Mouse (Mus musculus) E14TG2a.4 (cell line): ENCODE results near the gene Wwox.
A peak's percentile ranks its signal among the peaks of the same experiment; 100 is the strongest.

ENCODE experiments used
- H3K27me3 ChIP-seq: 2 replicates; pipeline ENCODE4 v1.6.1; 2014; ENCODE audit warnings: low read length, control low read depth; ENCODE audit not compliant: insufficient read depth
- H3K36me3 ChIP-seq: 2 replicates; pipeline ENCODE4 v1.6.1; 2014; ENCODE audit warnings: low read length, control low read depth; ENCODE audit not compliant: insufficient read depth
- H3K4me1 ChIP-seq: replicated peaks from 2 replicates; pipeline ENCODE4 v1.6.1; 2014; ENCODE audit warnings: low read depth, low read length, control low read depth
- H3K4me3 ChIP-seq: replicated peaks from 2 replicates; pipeline ENCODE4 v1.5.1; 2014; ENCODE audit warnings: mild to moderate bottlenecking, low read length
- H3K9me3 ChIP-seq: 2 replicates; pipeline ENCODE4 v1.6.1; 2014; ENCODE audit warnings: low read length, control low read depth
- CTCF ChIP-seq: conservative IDR thresholded peaks from 2 replicates; pipeline ENCODE4 v1.5.1; 2014; ENCODE audit warnings: low read length
- NANOG ChIP-seq: IDR thresholded peaks from 2 replicates; pipeline ENCODE4 v1.6.1; 2014; ENCODE audit warnings: borderline replicate concordance, low read length, mixed read lengths
- POU5F1 ChIP-seq: IDR thresholded peaks from 2 replicates; pipeline ENCODE4 v1.6.1; 2014; ENCODE audit warnings: low read length, borderline replicate concordance

The Wwox gene

DNA sequence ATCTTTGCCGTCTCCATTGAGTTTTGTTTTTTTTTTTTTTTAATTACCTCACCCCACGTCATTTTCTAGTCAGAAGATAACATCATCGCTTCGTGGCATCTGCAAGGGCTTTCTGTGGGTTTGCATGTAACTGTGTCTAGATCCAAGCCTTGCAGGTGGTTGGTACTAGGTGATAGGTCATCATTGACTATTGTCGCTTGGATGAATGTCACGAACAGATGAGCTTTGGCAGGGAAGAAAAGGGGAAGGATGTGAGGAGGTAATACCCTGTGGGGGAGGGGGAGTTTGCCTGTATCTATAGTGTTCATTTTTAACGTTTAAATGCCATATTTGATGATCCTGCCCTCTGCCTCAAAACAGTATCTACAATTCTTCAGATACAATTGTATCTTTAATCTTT is 223.6 kb downstream of the Wwox start:
- Histone ChIP-seq H3K4me3 (no peak overlapping the region), H3K27me3 (no peaks in the 10 kb centered on the region; the same call in 1 of the 2 replicates), H3K4me1 (no peaks in the 10 kb centered on the region), H3K9me3 (no peaks in the 10 kb centered on the region), H3K36me3 (no peaks in the 10 kb centered on the region)
- TF ChIP-seq POU5F1, result no peak
- TF ChIP-seq NANOG, result no peak
- no peak for TF ChIP-seq CTCF

DNA sequence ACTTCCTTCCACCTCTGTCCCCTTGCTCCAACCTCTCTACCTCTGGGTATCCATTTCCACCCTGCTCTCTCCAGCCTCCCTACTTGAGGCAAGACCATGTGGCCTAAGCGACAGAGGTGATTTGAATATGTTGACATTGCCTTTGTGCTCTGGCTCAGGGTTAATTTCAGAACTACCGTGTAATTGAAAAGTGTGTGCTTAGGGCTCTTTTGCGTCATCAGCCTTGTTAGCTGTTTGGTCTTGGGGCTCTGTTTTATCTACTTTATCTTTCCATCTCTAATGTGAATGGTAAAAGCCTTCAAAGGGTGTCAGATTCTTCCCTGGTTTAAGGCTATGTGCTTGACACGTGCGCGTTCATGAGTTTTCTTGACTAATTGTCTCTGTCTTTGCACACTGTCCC is 226.1 kb downstream of the Wwox start:
- no peak overlapping the region for H3K4me3 ChIP-seq
- no peak for TF ChIP-seq POU5F1
- TF ChIP-seq CTCF, result no peak
- H3K27me3 ChIP-seq, result no peaks in the 10 kb centered on the region; the same call in 1 of the 2 replicates
- H3K36me3 ChIP-seq, result no peaks in the 10 kb centered on the region
- no peaks in the 10 kb centered on the region for H3K9me3 ChIP-seq
- H3K4me1 ChIP-seq, result no peaks in the 10 kb centered on the region

DNA sequence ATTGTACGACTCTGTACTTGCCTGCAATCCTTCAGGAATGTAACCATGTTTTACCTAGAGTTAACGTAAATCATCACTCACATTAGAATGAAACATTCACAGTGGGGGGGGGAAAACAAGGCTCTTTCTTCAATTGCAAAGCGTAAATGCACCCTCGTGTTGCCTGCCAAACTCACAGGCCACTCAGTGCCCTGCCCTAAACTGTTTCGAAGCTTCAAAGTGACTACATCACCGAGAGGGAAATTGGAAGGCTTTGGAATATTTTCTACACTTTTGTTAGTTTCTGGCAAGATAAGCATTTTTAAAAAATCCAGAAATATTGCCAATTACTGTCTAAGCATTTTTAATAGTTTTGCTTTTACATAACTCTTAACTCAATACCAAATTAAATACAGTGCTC is 231.3 kb downstream of the Wwox start:
- H3K9me3 ChIP-seq, result peaks cover 10% of the 10 kb centered on the region
- no peaks in the 10 kb centered on the region; the same call in 1 of the 2 replicates for H3K27me3 ChIP-seq
- H3K4me1 ChIP-seq, result no peaks in the 10 kb centered on the region
- no peak overlapping the region for H3K4me3 ChIP-seq
- TF ChIP-seq POU5F1 (no peak), CTCF (no peak), NANOG (no peak)
- H3K36me3 ChIP-seq, result no peaks in the 10 kb centered on the region

DNA sequence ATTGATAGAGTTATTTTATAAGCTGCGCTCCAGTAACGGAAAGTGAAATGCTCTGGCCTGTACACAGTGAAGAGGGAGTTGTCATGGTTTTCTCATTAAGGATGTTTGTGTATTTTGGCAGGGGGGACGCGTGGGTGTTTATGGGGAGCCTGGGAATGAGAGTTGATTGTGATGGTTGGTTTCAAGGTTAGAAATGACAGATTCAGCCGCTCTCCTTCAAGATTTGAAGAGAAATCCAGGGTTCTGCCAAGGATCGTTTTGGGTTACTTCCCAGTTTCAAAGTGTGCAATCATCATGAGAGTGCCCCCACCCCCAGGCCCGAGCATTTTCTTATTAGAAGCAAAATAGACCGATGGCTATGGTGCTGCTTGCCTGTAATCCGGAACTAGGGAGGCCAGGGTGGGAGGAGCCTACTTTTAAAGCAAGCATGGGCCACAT is 231.8 kb downstream of the Wwox start:
- Histone ChIP-seq H3K4me1 (peaks cover 3% of the 10 kb centered on the region), H3K9me3 (peaks cover 10% of the 10 kb centered on the region), H3K4me3 (no peak overlapping the region), H3K36me3 (no peaks in the 10 kb centered on the region), H3K27me3 (no peaks in the 10 kb centered on the region; the same call in 1 of the 2 replicates)
- TF ChIP-seq POU5F1 (no peak), NANOG (no peak), CTCF (no peak)

DNA sequence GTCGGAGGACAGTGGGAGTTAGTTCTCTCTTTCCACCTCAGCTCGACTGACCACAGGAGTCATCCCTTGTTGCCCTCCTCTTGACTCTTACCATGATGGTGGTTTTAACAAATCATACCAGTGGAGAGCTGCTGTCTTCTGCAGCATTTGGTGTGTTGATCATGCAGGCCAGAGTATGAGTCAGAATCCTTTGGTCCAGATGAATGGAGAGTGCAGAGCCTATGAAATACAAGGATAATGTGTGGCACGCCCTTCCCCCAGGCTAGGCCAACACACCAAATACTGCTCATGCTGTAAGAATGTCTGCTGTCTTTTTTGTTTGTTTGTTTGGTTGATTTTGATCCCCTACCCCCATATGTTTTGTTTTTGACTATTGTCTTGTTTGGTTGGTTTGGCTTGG is 234.0 kb downstream of the Wwox start:
- Histone ChIP-seq H3K27me3 (no peaks in the 10 kb centered on the region), H3K4me3 (no peak overlapping the region), H3K4me1 (peaks cover 21% of the 10 kb centered on the region), H3K36me3 (no peaks in the 10 kb centered on the region), H3K9me3 (peaks cover 10% of the 10 kb centered on the region)
- TF ChIP-seq NANOG (no peak), POU5F1 (no peak), CTCF (no peak)

DNA sequence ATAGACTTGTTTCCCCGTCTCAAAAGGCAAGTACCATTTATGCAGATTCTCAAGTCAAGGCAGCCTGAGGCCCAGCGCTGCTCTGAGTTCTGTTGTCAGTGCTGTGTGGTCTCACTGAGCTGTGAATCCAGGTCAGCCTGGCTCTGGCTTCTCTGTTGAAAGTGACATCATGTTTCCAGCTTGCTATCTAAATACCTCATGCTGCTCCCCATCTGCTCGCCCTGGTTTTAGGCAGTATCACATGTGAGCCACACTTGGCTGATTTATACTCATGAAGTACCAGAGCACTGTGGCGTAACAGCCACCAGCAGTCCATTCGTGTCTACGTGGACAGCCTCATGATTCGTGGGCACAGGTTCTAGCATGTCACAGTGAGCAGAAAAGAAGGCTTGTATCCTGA is 235.7 kb downstream of the Wwox start:
- Histone ChIP-seq H3K9me3 (peaks cover 10% of the 10 kb centered on the region), H3K27me3 (no peaks in the 10 kb centered on the region), H3K36me3 (no peaks in the 10 kb centered on the region), H3K4me1 (peaks cover 21% of the 10 kb centered on the region), H3K4me3 (no peak overlapping the region)
- TF ChIP-seq POU5F1, result no peak

DNA sequence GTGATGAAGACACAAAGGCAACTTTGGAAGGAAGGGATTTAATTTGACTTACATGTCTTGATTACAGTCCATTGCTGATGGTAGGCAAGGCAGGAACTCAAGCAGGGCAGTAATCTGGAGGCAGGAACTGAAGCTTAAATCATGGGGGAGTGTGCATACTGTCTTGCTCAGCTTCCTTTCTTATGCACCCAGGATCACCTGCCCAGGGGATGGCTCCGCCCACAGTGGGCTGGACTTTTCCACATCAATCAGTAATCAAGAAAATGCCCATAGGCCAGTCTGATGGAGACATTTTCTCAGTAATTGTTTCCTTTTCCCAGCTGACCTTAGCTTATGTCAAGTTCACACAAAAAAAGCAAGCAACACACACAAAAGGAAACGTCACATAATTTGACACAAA is 237.5 kb downstream of the Wwox start:
- Histone ChIP-seq H3K4me3 (no peak overlapping the region), H3K4me1 (peaks cover 21% of the 10 kb centered on the region), H3K36me3 (no peaks in the 10 kb centered on the region), H3K27me3 (no peaks in the 10 kb centered on the region), H3K9me3 (peaks cover 10% of the 10 kb centered on the region)
- TF ChIP-seq POU5F1 (0 out of 2 replicates have a peak, but pooled peaks have one; percentile 23), CTCF (no peak)

DNA sequence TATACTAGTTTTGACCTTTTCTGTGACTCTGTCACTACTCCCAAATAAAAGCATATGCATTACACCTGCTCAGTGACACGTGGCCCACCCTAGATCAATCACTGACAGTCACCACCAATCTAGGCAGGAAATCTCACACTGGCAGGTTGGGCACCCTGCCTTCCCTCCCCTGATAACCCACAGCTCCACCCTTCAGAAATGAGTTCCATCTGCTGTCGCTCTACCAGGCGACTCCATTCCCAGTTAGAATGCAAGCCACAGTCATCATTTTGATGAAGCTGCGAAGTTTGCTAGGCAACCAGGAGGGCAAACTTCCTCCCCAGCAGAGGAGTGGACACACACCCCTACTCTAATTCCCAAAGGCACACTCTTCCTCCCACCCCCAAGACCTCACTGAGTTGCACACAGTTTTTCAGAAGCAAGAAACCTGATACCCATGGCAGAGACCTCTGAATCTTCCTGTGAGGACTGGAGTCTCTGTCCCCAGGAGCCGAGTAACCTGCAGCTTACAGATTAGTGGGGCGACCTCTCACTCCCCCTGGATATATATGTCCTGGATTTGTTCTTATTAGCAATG is 238.2 kb downstream of the Wwox start:
- TF ChIP-seq CTCF (no peak), NANOG (no peak)
- Histone ChIP-seq H3K36me3 (no peaks in the 10 kb centered on the region), H3K9me3 (peaks cover 6% of the 10 kb centered on the region), H3K4me1 (peaks cover 21% of the 10 kb centered on the region), H3K4me3 (no peak overlapping the region), H3K27me3 (no peaks in the 10 kb centered on the region)

DNA sequence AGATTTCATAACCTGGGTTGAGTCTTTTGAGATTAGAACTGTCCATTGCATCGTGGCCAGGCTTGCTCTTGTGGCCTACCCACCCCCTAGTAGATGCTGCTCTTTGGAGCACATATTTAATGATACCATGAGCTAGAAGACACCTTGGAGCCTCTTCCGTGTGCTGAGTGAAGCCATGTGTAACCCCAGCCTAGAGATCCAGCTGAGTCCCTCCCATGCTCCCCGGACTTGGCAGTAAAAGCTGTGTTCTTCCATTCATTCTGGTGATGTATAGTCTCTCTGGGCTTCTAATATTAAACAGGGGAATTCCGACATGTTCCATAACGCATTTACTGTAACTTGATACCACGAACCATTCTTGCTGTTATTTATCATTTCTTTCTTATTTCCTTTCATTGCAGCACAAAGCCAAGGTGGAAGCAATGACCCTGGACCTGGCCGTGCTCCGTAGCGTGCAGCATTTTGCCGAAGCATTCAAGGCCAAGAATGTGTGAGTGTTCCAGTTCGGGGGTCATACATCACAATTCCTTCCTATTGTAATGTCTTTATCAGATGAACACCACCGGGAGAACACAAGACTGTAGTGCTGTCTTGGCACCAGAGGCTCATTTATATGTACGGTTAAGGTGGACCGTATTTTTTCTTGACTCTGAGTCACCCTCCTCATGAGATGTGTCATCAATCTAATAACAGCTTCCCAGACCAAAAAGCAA is 240.1 kb downstream of the Wwox start:
- no peak overlapping the region for H3K4me3 ChIP-seq
- no peaks in the 10 kb centered on the region for H3K9me3 ChIP-seq
- H3K27me3 ChIP-seq, result 0 out of 2 replicates have a peak, but pooled peaks cover 2% of the 10 kb centered on the region
- peaks cover 31% of the 10 kb centered on the region for H3K4me1 ChIP-seq
- no peaks in the 10 kb centered on the region for H3K36me3 ChIP-seq
- TF ChIP-seq NANOG (no peak), POU5F1 (no peak), CTCF (no peak)
